Mouse (Mus musculus) common myeloid progenitor, adult 5-6 weeks (primary cell): Measurements from ENCODE around the gene Plekhg4. TPM values are rescaled to one million over a fixed set of nuclear protein-coding genes. Genes with fewer than 3 reads are reported as not detected.

ENCODE experiments used
- ATAC-seq: replicated peaks from 2 replicates; pipeline ENCODE4 v1.8.0; 2016; ENCODE audit warnings: low read depth, mild to moderate bottlenecking, moderate TSS enrichment, inconsistent platforms; ENCODE audit not compliant: poor library complexity, severe bottlenecking
- total RNA-seq: library from RNA; stranded (forward); fragments of 200-1000, 187-1606 nt; gene quantifications from 2 replicates; pipeline ENCODE4 v1.2.3, GENCODE M21; 2017

Plekhg4 gene
- total RNA-seq, 1 experiment from 2014 or later = not detected

- ATAC-seq = peak; percentile 6
Observed at GRCm38 (mm10) chr8:105348450-105349095, 24.5 kb upstream of the Plekhg4 start, which contains the start of gene Slc9a5. Slc9a5 (plus strand) TSS chr8:105348843.

GRCm38 (mm10) chr8:105349096-105349771 lies 23.8 kb upstream of the Plekhg4 start:
- ATAC-seq = no peak

- no peak for ATAC-seq
Observed at GRCm38 (mm10) chr8:105350186-105350585, 22.9 kb upstream of the Plekhg4 start.

GRCm38 (mm10) chr8:105353583-105354135 lies 19.4 kb upstream of the Plekhg4 start:
- no peak for ATAC-seq

- ATAC-seq = no peak
Observed at GRCm38 (mm10) chr8:105354549-105354948, 18.5 kb upstream of the Plekhg4 start.

- ATAC-seq = 0 out of 2 replicates have a peak, but pooled peaks have one; percentile 9
Observed at GRCm38 (mm10) chr8:105355179-105356024, 17.7 kb upstream of the Plekhg4 start.

GRCm38 (mm10) chr8:105356681-105357080 lies 16.4 kb upstream of the Plekhg4 start:
- no peak for ATAC-seq

- no peak for ATAC-seq
Observed at GRCm38 (mm10) chr8:105359208-105359607, 13.9 kb upstream of the Plekhg4 start.

GRCm38 (mm10) chr8:105359646-105360045 lies 13.4 kb upstream of the Plekhg4 start:
- 0 out of 2 replicates have a peak, but pooled peaks have one; percentile 26 for ATAC-seq

- ATAC-seq = 0 out of 2 replicates have a peak, but pooled peaks have one; percentile 25
Observed at GRCm38 (mm10) chr8:105361751-105362702, 11.0 kb upstream of the Plekhg4 start.

GRCm38 (mm10) chr8:105367107-105367506 lies 6.0 kb upstream of the Plekhg4 start:
- no peak for ATAC-seq

GRCm38 (mm10) chr8:105372473-105372872 lies 601 bp upstream of the Plekhg4 start:
- no peak for ATAC-seq

GRCm38 (mm10) chr8:105374513-105374966 lies 1.5 kb downstream of the Plekhg4 start:
- ATAC-seq = peak; percentile 57

- ATAC-seq = 0 out of 2 replicates have a peak, but pooled peaks have one; percentile 5
Observed at GRCm38 (mm10) chr8:105378673-105379072, 5.6 kb downstream of the Plekhg4 start.

GRCm38 (mm10) chr8:105380308-105380707 lies 7.2 kb downstream of the Plekhg4 start:
- ATAC-seq = no peak

GRCm38 (mm10) chr8:105384070-105384469 lies 11.0 kb downstream of the Plekhg4 start:
- no peak for ATAC-seq

GRCm38 (mm10) chr8:105387151-105387550 lies 14.1 kb downstream of the Plekhg4 start:
- ATAC-seq = no peak

GRCm38 (mm10) chr8:105389096-105389495 lies 16.0 kb downstream of the Plekhg4 start:
- ATAC-seq = no peak
